Mouse (Mus musculus): ENCODE results near the gene Ly6g. TPM values are rescaled to one million over a fixed set of nuclear protein-coding genes. Genes with fewer than 3 reads are reported as not detected.

Ly6g gene
- total RNA-seq, 2 experiments from 2014 or later: not detected

Other genes with a start within 250 kb of the Ly6g start
- under 1 TPM; 0.36 to 0.61 TPM for gene Ly6i, start 171.8 kb upstream of the Ly6g start, total RNA-seq (2021)
- 100 to 1,000 TPM in 1 of 2 experiments, 10 to 100 TPM in 1; 94.6 to 124 TPM for gene Ly6a, start 157.2 kb upstream of the Ly6g start, total RNA-seq (2021)
- 100 to 1,000 TPM; 221 to 300 TPM for gene Ly6c1, start 106.4 kb upstream of the Ly6g start, total RNA-seq (2021)
- gene Ly6c2, start 43.3 kb upstream of the Ly6g start, total RNA-seq (2021): 1 to 10 TPM; 8.8 to 9.7 TPM
- not detected for gene BC025446, start 61.1 kb downstream of the Ly6g start, total RNA-seq (2021)
- not detected for gene Ly6f, start 113.2 kb downstream of the Ly6g start, total RNA-seq (2021)

Measured in heart, postnatal 25 days (tissue).